Mouse (Mus musculus) erythroblast, adult 5-6 weeks (primary cell): Measurements from ENCODE around the gene Slc25a54. TPM values are rescaled to one million over a fixed set of nuclear protein-coding genes. Genes with fewer than 3 reads are reported as not detected.

Experiments
- ATAC-seq: replicated peaks from 2 replicates; pipeline ENCODE4 v1.8.0; 2016; ENCODE audit warnings: moderate number of reproducible peaks, mild to moderate bottlenecking, moderate TSS enrichment, inconsistent platforms; ENCODE audit not compliant: poor library complexity, low FRiP score, severe bottlenecking
- total RNA-seq, 2 experiments: library from RNA; stranded (forward) in 1 of 2; stranded (reverse) in 1 of 2; fragments of 150-400 nt in 1 of 2; fragments of 200-764, 138-1000 nt in 1 of 2; gene quantifications; 2 replicates each; pipeline versions ENCODE4 v1.2.3 to v1.2.4; 2015 to 2017; ENCODE audit warnings: low replicate concordance in 2 of 2

Gene Slc25a54
- total RNA-seq, 2 experiments from 2014 or later: not detected

GRCm38 (mm10) chr3:109122641-109123530, 42.6 kb downstream of the Slc25a54 start, which contains the start of gene Slc25a24:
TSS of gene Slc25a24 (plus strand) at chr3:109123149.
- ATAC-seq: peak; percentile 82

- ATAC-seq: peak; percentile 63
These were observed 43.3 kb downstream of the Slc25a54 start for GRCm38 (mm10) chr3:109123531-109123981.

GRCm38 (mm10) chr3:109124091-109124490, 43.8 kb downstream of the Slc25a54 start:
- peak; percentile 34; the same call in 1 of the 2 replicates for ATAC-seq

- peak; percentile 71 for ATAC-seq
These were observed 45.3 kb downstream of the Slc25a54 start for GRCm38 (mm10) chr3:109125531-109125930.

DNA sequence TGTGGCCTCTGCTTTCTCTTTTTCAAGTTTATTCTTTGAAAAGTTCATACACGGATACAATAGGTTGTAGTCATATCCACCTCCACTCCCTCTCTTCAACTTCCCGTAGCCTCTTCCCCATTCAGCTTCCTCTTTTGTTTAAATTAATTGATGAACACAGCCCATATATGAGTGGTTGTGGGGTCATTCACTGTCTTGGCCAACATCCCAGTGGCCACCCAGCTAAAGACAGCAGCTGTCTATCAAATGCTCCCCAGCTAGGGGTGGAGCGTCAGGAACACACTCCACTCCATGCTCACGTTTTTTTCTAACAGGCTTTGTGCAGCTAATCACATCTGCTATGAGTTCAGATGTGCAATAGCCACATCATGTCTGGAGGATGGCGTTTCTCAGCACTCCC, 49.5 kb downstream of the Slc25a54 start:
- ATAC-seq: no peak

GRCm38 (mm10) chr3:109132966-109133365, 52.7 kb downstream of the Slc25a54 start:
- no peak for ATAC-seq

DNA sequence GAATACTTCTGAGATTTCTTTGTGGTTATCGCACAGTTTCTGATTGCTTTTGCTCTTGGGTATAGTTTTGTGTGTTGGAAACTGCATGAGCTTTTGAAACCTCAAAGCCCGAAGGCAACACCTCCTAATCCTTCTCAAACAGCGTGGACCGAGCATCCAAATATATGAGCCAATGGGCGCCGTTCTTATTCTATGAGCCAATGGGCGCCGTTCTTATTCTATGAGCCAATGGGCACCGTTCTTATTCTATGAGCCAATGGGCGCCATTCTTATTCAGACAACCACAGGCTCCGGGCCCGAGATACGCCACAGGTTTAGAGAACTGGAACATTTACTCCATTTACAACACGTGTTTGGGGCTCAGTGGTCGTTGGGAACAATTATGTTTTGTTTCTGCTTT, 53.8 kb downstream of the Slc25a54 start:
- ATAC-seq: no peak

- ATAC-seq: no peak
These were observed 55.1 kb downstream of the Slc25a54 start for GRCm38 (mm10) chr3:109135352-109135751.

DNA sequence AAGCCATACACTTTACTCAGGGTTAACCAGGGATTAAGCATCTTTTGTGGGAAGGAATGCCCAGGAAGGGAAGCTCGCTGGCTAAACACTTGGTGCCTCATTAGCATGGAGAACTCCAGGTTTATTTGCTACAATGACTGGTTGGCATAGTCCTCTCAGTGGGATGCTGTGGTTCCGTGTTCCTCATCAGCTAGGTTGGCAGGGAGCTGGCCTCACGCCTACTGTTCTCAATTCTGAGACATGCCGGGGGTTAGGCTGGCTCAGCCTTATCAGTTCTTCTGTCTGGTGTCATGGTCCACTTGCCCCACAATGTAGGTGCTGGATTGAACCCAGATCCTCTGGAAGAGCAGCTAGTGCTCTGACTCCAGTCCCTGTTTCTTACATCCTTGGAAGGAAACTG, 72.3 kb downstream of the Slc25a54 start:
- ATAC-seq: no peak

DNA sequence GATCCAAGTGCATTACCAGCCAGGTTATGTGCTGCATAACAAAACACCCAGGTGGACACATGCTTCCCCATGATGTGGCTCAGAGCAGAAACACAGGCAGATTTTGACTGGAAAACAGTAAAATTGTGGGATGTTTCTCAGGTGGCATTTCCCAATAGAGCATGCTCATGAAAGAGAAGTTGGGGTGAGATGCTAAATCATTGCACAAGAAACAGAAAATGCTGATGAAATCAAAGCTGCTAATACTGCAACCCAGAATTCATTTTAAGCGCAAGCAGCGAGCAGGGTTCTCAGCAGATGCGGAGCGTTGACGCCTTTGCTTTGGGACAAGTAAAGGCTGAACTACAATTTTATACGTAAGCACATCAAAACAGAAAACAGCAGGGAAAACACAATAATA, 73.1 kb downstream of the Slc25a54 start:
- no peak for ATAC-seq

DNA sequence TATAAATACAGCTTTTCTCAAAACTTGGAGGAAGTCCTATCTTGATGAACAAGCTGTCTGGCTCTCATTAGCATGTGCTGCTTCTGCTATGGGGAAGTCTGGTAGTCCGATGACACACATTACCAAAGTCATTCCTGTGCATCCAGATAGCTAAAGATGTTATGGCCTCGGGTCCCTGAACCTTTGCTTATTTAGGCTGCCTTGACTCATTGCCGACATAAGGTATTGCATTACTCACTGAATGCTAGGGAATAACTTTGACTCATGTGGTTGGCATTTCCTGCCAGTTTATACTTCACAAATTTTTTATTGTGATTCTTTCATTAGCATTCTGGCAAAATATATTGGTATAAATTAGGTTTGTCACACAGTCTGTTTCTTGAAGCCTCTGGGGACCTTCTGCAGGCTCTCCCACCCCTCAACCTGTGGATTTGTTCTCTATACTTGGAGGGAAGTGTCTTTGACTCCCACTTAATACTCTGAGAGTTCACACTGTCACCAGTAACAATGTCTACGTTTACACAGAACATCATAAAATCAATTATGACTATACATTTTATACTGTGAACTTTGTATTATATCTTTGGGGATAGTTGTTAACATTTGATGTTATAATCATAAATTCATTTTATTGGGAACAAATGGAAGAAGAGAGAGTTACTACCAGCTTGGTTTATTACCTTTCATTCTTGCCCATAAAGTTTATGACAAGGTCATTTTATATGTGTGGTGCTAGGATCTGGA, 75.8 kb downstream of the Slc25a54 start:
- ATAC-seq: no peak

DNA sequence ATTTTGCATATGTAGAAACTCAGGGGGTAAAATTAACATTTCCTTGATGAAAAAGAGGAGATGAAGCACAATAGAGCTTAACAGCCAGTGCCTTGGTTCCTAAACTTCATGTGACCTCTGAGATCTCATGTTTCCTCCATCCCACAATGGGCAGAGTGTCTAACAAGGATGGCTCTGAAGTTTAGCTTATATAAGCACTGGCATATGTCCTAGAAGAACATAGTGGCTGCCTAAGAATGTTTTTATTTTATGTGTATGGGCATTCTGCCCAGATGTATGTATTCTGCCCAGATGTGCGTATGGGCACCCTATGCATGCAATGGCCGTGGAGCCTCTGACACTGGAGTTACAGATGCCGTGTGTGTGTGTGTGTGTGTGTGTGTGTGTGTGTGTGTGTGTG, 77.2 kb downstream of the Slc25a54 start:
- ATAC-seq: no peak

GRCm38 (mm10) chr3:109164088-109164487, 83.8 kb downstream of the Slc25a54 start:
- ATAC-seq: no peak

DNA sequence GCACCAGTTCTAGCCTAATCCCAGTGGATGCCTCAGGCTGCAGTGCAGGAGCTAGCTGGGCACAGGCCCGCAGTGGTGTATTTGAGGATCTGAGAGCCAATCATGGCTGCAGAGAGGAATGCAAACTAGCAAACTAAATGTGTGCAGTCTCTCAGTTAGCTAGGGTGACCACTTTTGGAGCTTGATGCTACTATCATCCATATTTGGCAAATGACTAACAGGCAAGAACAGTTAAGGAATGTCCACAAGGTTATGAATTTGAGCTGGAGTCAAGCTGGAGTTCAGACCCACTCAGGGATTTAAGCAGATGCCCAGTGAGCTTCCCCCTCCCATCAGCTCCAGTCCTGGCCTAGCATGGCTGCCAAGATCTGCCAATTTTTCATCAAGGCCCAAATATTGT, 84.4 kb downstream of the Slc25a54 start:
- ATAC-seq: no peak

DNA sequence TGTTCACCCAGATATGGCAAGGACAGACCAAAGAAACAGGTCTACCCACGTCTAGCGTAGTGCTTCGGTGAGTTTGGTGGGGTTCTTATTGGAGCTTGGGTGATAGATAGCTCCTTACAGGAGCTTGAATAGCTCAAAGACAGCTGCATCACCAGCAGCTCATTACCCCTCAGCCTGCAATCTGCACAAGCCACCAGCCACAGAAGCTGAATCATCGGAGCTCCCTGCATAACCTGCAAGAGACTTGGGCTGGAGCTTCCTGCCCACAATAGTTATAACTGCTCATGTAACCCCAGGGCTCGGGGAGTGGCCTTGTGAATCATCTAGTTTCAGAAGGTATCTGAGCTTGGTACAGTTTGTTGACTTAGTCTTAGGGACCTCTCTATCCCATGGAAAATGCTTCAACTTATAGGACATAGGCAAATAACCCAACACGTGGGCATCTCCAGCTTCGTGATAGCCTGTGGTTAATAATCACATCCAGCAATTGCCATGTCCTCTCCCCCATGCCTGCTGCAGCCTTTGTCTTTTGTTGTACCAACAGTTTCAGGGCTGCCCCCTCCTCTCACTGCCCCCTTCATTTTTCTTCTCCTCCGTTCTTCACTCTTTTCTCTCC, 85.1 kb downstream of the Slc25a54 start:
- no peak for ATAC-seq

Other genes starting within 250 kb of the Slc25a54 start
- 15.8 and 25.7 TPM in 2 replicates for gene Stxbp3, start 239.9 kb upstream of the Slc25a54 start, total RNA-seq (2015; ENCODE audit: low replicate concordance)
- 16.0 and 21.0 TPM in 2 replicates for gene Stxbp3, start 239.9 kb upstream of the Slc25a54 start, total RNA-seq (2017; ENCODE audit: low replicate concordance)
- not detected in 2 replicates for gene Fndc7, start 190.5 kb upstream of the Slc25a54 start, total RNA-seq (2015; ENCODE audit: low replicate concordance)
- gene Fndc7, start 190.5 kb upstream of the Slc25a54 start, total RNA-seq (2017; ENCODE audit: low replicate concordance): 0.14 and 1.4 TPM in 2 replicates
- 51.4 and 52.3 TPM in 2 replicates for gene Prpf38b, start 168.7 kb upstream of the Slc25a54 start, total RNA-seq (2015; ENCODE audit: low replicate concordance)
- gene Prpf38b, start 168.7 kb upstream of the Slc25a54 start, total RNA-seq (2017; ENCODE audit: low replicate concordance): 128 and 134 TPM in 2 replicates
- not detected in 2 replicates for gene Henmt1, start 140.6 kb upstream of the Slc25a54 start, total RNA-seq (2015; ENCODE audit: low replicate concordance)
- gene Henmt1, start 140.6 kb upstream of the Slc25a54 start, total RNA-seq (2017; ENCODE audit: low replicate concordance): not detected in 2 replicates
- gene Gm9857, start 140.0 kb upstream of the Slc25a54 start, total RNA-seq (2015; ENCODE audit: low replicate concordance): not detected in 2 replicates
- not detected in 2 replicates for gene Gm9857, start 140.0 kb upstream of the Slc25a54 start, total RNA-seq (2017; ENCODE audit: low replicate concordance)
- 6.3 and 10.2 TPM in 2 replicates for gene Fam102b, start 52.9 kb upstream of the Slc25a54 start, total RNA-seq (2015; ENCODE audit: low replicate concordance)
- gene Fam102b, start 52.9 kb upstream of the Slc25a54 start, total RNA-seq (2017; ENCODE audit: low replicate concordance): 6.3 and 6.5 TPM in 2 replicates
- gene Slc25a24, start 42.7 kb downstream of the Slc25a54 start, total RNA-seq (2015; ENCODE audit: low replicate concordance): 14.8 and 18.8 TPM in 2 replicates
- 25.9 and 28.1 TPM in 2 replicates for gene Slc25a24, start 42.7 kb downstream of the Slc25a54 start, total RNA-seq (2017; ENCODE audit: low replicate concordance)